Mouse (Mus musculus) megakaryocyte, embryonic 14.5 days (primary cell): ENCODE measurements around the gene Dcun1d5.

Source experiments
- FLI1 ChIP-seq: IDR thresholded peaks from 2 replicates; pipeline ENCODE4 v1.6.1; 2012; ENCODE audit warnings: low read length, inconsistent platforms, mixed read lengths
- GATA1 ChIP-seq: IDR thresholded peaks from 3 replicates; pipeline ENCODE4 v1.6.1; 2012; ENCODE audit warnings: mixed read lengths, low read length, inconsistent platforms, borderline replicate concordance

GRCm38 (mm10) chr9:7173756-7174155 is 10.6 kb upstream of the Dcun1d5 start:
- TF ChIP-seq GATA1, result no peak
- TF ChIP-seq FLI1, result no peak
